Mouse (Mus musculus): ENCODE data around the gene Mas1.

DNA sequence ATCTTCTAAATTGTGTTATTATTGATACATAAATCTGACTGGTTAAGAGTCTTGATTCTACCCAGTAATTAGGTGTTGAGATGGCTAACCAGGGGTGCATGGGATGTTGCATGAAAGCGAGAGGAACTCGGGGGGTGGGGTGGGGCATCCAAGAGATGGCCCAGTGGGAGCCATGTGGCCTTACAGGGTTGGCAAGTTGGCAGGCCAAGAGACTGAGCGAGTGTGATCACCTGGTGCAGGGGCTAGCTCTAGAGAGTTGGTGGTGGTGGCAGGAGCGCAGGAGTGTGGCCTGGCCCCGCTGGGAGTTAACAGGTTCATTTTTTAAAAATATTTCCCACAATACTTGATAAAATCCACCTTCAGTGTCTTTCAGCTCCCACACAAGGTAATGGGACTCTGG lies 29.7 kb upstream of the Mas1 start:
- TF ChIP-seq POLR2A (IDR thresholded peaks at IDR 0.05; ENCODE audit: insufficient read depth, low read depth, low read length) (no peak), CTCF (IDR thresholded peaks at IDR 0.05; ENCODE audit: insufficient read depth, low read depth, low read length) (no peak)
